Mouse (Mus musculus) megakaryocyte, embryonic 14.5 days (primary cell): Measurements from ENCODE around the gene Olfr281.

Experiments used
- FLI1 ChIP-seq: IDR thresholded peaks from 2 replicates; pipeline ENCODE4 v1.6.1; 2012; ENCODE audit warnings: low read length, inconsistent platforms, mixed read lengths
- GATA1 ChIP-seq: IDR thresholded peaks from 3 replicates; pipeline ENCODE4 v1.6.1; 2012; ENCODE audit warnings: mixed read lengths, low read length, inconsistent platforms, borderline replicate concordance

DNA sequence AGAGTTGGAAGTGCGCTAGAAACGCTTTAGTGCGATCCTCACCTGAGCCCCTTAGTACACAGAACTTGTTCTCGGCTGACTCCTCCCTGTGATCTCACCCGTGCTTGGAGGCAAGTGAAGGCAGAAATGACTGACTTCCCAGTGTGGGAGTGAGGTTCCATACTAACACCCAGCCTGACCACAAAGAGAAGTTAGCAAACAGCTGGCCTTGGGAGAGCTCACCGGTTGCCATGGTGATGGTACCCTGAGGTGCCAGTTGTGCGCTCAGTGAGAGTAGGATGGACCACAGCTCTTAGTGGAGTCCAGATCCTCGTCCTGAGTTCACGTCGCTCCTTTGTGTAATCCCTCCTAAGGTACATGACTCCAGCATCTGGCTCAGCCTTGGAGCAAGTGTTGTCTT lies 22.6 kb downstream of the Olfr281 start:
- TF ChIP-seq GATA1 (no peak), FLI1 (no peak)
